In genomic region chrX:7762137-7762920, GRCm38 (mm10) we compare ENCODE assay signal across 7 mouse cellular contexts. TPM values are rescaled to one million over a fixed set of nuclear protein-coding genes. Genes with fewer than 3 reads are reported as not detected.
DNase-seq lines count a peak whose midpoint lies in the region; ATAC-seq lines count a peak whose summit lies in the region.

Tfe3 (plus strand) TSS chrX:7762560.

- 14% methylated on average over 33 of the region's 38 CpGs for WGBS in embryonic facial prominence, embryonic 11.5 days
- 21% methylated on average over 38 of the region's 38 CpGs for WGBS in limb, embryonic 11.5 days
- 24% methylated on average over 34 of the region's 38 CpGs for WGBS in midbrain, embryonic 14.5 days

- H3K4me2 ChIP-seq in embryonic facial prominence, embryonic 11.5 days (ENCODE audit: low read depth, low read length), result peak within 1 kb of the TSS; percentile 65
- H3K4me2 ChIP-seq in limb, embryonic 11.5 days (ENCODE audit: low read depth, severe bottlenecking), result peak within 1 kb of the TSS; percentile 60
- peak within 1 kb of the TSS; percentile 63 for H3K4me2 ChIP-seq in midbrain, embryonic 14.5 days (ENCODE audit: low read length)

- peak within 1 kb of the TSS; percentile 69 for H3K4me3 ChIP-seq in embryonic facial prominence, embryonic 11.5 days (ENCODE audit: low read depth, low read length)
- peak within 1 kb of the TSS; percentile 63 for H3K4me3 ChIP-seq in limb, embryonic 11.5 days (ENCODE audit: low read depth, low read length)
- peak within 1 kb of the TSS; percentile 55 for H3K4me3 ChIP-seq in midbrain, embryonic 14.5 days (replicated peaks; ENCODE audit: low read depth, low read length)

- no peak within 1 kb of the TSS for H3K27ac ChIP-seq in embryonic facial prominence, embryonic 11.5 days (replicated peaks; ENCODE audit: low read depth, low read length)
- 0 out of 2 replicates have a peak within 1 kb of the TSS, but pooled peaks have one; percentile 8 for H3K27ac ChIP-seq in limb, embryonic 11.5 days (replicated peaks; ENCODE audit: low read depth, low read length)
- 0 out of 2 replicates have a peak within 1 kb of the TSS, but pooled peaks have one; percentile 37 for H3K27ac ChIP-seq in midbrain, embryonic 14.5 days (replicated peaks; ENCODE audit: low read depth, low read length)

- DNase-seq in adrenal gland, postnatal 14 days, result peak; percentile 94
- DNase-seq in embryonic facial prominence, embryonic 11.5 days (ENCODE audit: low spot score), result peak; percentile 91
- peak; percentile 100 for DNase-seq in heart, adult 11 months
- peak; percentile 89 for DNase-seq in kidney, adult 18-20 months
- DNase-seq in limb, embryonic 11.5 days (ENCODE audit: low spot score), result peak; percentile 87
- DNase-seq in midbrain, embryonic 14.5 days, result peak; percentile 94
- peak; percentile 77 to 79 for DNase-seq in spleen, adult 18-20 months

- no peaks in the 10 kb centered on the region for H3K4me1 ChIP-seq in embryonic facial prominence, embryonic 11.5 days (ENCODE audit: control insufficient read depth, insufficient read depth, low read length)
- no peaks in the 10 kb centered on the region for H3K4me1 ChIP-seq in limb, embryonic 11.5 days (ENCODE audit: control insufficient read depth, insufficient read depth, low read length)
- 0 out of 2 replicates have a peak, but pooled peaks cover 6% of the 10 kb centered on the region for H3K4me1 ChIP-seq in midbrain, embryonic 14.5 days (ENCODE audit: control insufficient read depth, insufficient read depth, low read length)

- no peaks in the 10 kb centered on the region for H3K36me3 ChIP-seq in embryonic facial prominence, embryonic 11.5 days (replicated peaks; ENCODE audit: control insufficient read depth, insufficient read depth, low read depth, low read length)
- H3K36me3 ChIP-seq in limb, embryonic 11.5 days (ENCODE audit: control insufficient read depth, insufficient read depth, low read length), result no peaks in the 10 kb centered on the region
- H3K36me3 ChIP-seq in midbrain, embryonic 14.5 days (ENCODE audit: control insufficient read depth, insufficient read depth, low read length), result 0 out of 2 replicates have a peak, but pooled peaks cover 1% of the 10 kb centered on the region

- H3K9me3 ChIP-seq in embryonic facial prominence, embryonic 11.5 days (replicated peaks; ENCODE audit: control insufficient read depth, low read length), result no peaks in the 10 kb centered on the region
- H3K9me3 ChIP-seq in limb, embryonic 11.5 days (ENCODE audit: control insufficient read depth, low read length), result no peaks in the 10 kb centered on the region
- H3K9me3 ChIP-seq in midbrain, embryonic 14.5 days (ENCODE audit: control insufficient read depth, low read length), result no peaks in the 10 kb centered on the region

- no peaks in the 10 kb centered on the region for H3K27me3 ChIP-seq in embryonic facial prominence, embryonic 11.5 days (ENCODE audit: control insufficient read depth, insufficient read depth, low read length)
- H3K27me3 ChIP-seq in limb, embryonic 11.5 days (ENCODE audit: control insufficient read depth, insufficient read depth, low read length), result no peaks in the 10 kb centered on the region
- no peaks in the 10 kb centered on the region for H3K27me3 ChIP-seq in midbrain, embryonic 14.5 days (ENCODE audit: control insufficient read depth, insufficient read depth, low read length)

- peak; percentile 95 for ATAC-seq in embryonic facial prominence, embryonic 11.5 days (replicated peaks; ENCODE audit: insufficient number of reproducible peaks, low FRiP score, low TSS enrichment, low read depth)
- peak; percentile 94 for ATAC-seq in limb, embryonic 11.5 days (ENCODE audit: insufficient number of reproducible peaks, low FRiP score, low TSS enrichment, low read depth)
- ATAC-seq in midbrain, embryonic 14.5 days (ENCODE audit: low FRiP score, low TSS enrichment), result peak; percentile 94

- peak within 1 kb of the TSS; percentile 57 for H3K9ac ChIP-seq in embryonic facial prominence, embryonic 11.5 days (replicated peaks; ENCODE audit: low read length)
- peak within 1 kb of the TSS; percentile 60 for H3K9ac ChIP-seq in limb, embryonic 11.5 days (ENCODE audit: low read length)
- peak within 1 kb of the TSS; percentile 58 for H3K9ac ChIP-seq in midbrain, embryonic 14.5 days (replicated peaks; ENCODE audit: low read length)

RNA-seq across cellular contexts. Expression of gene Tfe3, which starts in this region (rescaled TPM):
- 41.0 and 45.4 TPM in 2 replicates for total RNA-seq in adrenal gland, postnatal 14 days (2021)
- polyA plus RNA-seq in embryonic facial prominence, embryonic 11.5 days (2014; fragmentation: Nextera tagmentation; extraction: Ambion mirVana), result 16.2 and 16.5 TPM in 2 replicates
- 17.7 and 20.6 TPM in 2 replicates for polyA plus RNA-seq in limb, embryonic 11.5 days (2014; fragmentation: Nextera tagmentation; extraction: Ambion mirVana)
- polyA plus RNA-seq in midbrain, embryonic 14.5 days (2014; fragmentation: Nextera tagmentation; extraction: Ambion mirVana), result 21.7 and 21.8 TPM in 2 replicates
